Mouse (Mus musculus) CH12.LX (cell line): ENCODE measurements around the gene Alox12e. TPM values are rescaled to one million over a fixed set of nuclear protein-coding genes. Genes with fewer than 3 reads are reported as not detected.

ENCODE experiments used
- DNase-seq: peaks from one replicate; pipeline ENCODE4 v3.0.0-alpha.2; 2013; ENCODE audit errors: extremely low read depth
- H3K27ac ChIP-seq: 2 replicates; pipeline ENCODE4 v1.5.1; 2012; ENCODE audit warnings: low read depth, mild to moderate bottlenecking, control low read depth, moderate library complexity; ENCODE audit not compliant: insufficient read depth
- H3K27me3 ChIP-seq: replicated peaks from 2 replicates; pipeline ENCODE3; 2012; ENCODE audit warnings: inconsistent platforms
- H3K36me3 ChIP-seq, 2 experiments: replicated peaks in 1 of 2; 2 replicates each; pipeline versions ENCODE3 to v1.6.1; 2012; ENCODE audit warnings: inconsistent platforms in 1 of 2, low read length in 1 of 2, mild to moderate bottlenecking in 1 of 2, mixed read lengths in 1 of 2, moderate library complexity in 1 of 2; ENCODE audit not compliant: control insufficient read depth in 1 of 2, insufficient read depth in 1 of 2
- H3K4me1 ChIP-seq, 2 experiments: 2 replicates each; pipeline ENCODE4 v1.6.1; 2012; ENCODE audit warnings: inconsistent platforms in 1 of 2, moderate library complexity in 1 of 2; ENCODE audit not compliant: insufficient read depth in 2 of 2, control insufficient read depth in 1 of 2
- H3K4me2 ChIP-seq: 2 replicates; pipeline ENCODE4 v1.6.1; 2012; ENCODE audit warnings: low read depth, mild to moderate bottlenecking, control low read depth; ENCODE audit not compliant: poor library complexity, insufficient read depth, severe bottlenecking
- H3K4me3 ChIP-seq, 3 experiments: fragments of 150-350 bp in 1 of 3; sonication (generic) in 1 of 3; replicated peaks in 1 of 3; 2 replicates each; pipeline versions ENCODE3 to v1.5.1; 2011 to 2012; ENCODE audit warnings: low read depth in 2 of 3, low read length in 2 of 3, mild to moderate bottlenecking in 2 of 3, moderate library complexity in 2 of 3, control low read depth in 1 of 3, improper control_type of control experiment in 1 of 3, inconsistent platforms in 1 of 3, mixed read lengths in 1 of 3; ENCODE audit not compliant: poor library complexity in 1 of 3
- H3K79me2 ChIP-seq: replicated peaks from 2 replicates; pipeline ENCODE4 v1.6.1; 2012; ENCODE audit warnings: mild to moderate bottlenecking, moderate library complexity; ENCODE audit not compliant: control insufficient read depth, poor library complexity, insufficient read depth, severe bottlenecking; ENCODE audit errors: extremely low read depth
- H3K9ac ChIP-seq: 2 replicates; pipeline ENCODE4 v1.6.1; 2012; ENCODE audit warnings: low read depth, mild to moderate bottlenecking, control low read depth, moderate library complexity; ENCODE audit not compliant: insufficient read depth
- H3K9me3 ChIP-seq: replicated peaks from 2 replicates; pipeline ENCODE3; 2012; ENCODE audit warnings: low read length, inconsistent platforms, mixed read lengths
- CHD2 ChIP-seq: IDR thresholded peaks from 2 replicates; pipeline ENCODE4 v1.6.1; 2011; ENCODE audit warnings: low read length, improper control_type of control experiment
- CTCF ChIP-seq, 2 experiments: IDR thresholded peaks in 1 of 2; conservative IDR thresholded peaks in 1 of 2; 2 replicates each; pipeline ENCODE4 v1.5.1; 2011 to 2012; ENCODE audit warnings: low read depth in 2 of 2, low read length in 2 of 2, improper control_type of control experiment in 1 of 2, inconsistent platforms in 1 of 2, mild to moderate bottlenecking in 1 of 2, moderate library complexity in 1 of 2
- E2F4 ChIP-seq: IDR thresholded peaks from 2 replicates; pipeline ENCODE4 v1.6.1; 2011; ENCODE audit warnings: low read depth, low read length, improper control_type of control experiment; ENCODE audit not compliant: insufficient replicate concordance
- GABPA ChIP-seq: IDR thresholded peaks from 2 replicates; pipeline ENCODE4 v1.6.1; 2012; ENCODE audit warnings: low read depth, low read length, improper control_type of control experiment, inconsistent platforms; ENCODE audit not compliant: insufficient replicate concordance
- HCFC1 ChIP-seq: IDR thresholded peaks from 2 replicates; pipeline ENCODE4 v1.6.1; 2012; ENCODE audit warnings: low read depth, mild to moderate bottlenecking, inconsistent platforms, low read length, improper control_type of control experiment
- KAT2A ChIP-seq: IDR thresholded peaks from 2 replicates; pipeline ENCODE4 v1.6.1; 2012; ENCODE audit warnings: low read length, improper control_type of control experiment, inconsistent platforms; ENCODE audit not compliant: insufficient replicate concordance
- MXI1 ChIP-seq: IDR thresholded peaks from 2 replicates; pipeline ENCODE4 v1.6.1; 2011; ENCODE audit warnings: mild to moderate bottlenecking, low read depth, low read length, improper control_type of control experiment
- MYC ChIP-seq: IDR thresholded peaks from 2 replicates; pipeline ENCODE4 v1.6.1; 2011; ENCODE audit warnings: low read depth, mild to moderate bottlenecking, improper control_type of control experiment, low read length
- NRF1 ChIP-seq: IDR thresholded peaks from 2 replicates; pipeline ENCODE4 v1.6.1; 2014; ENCODE audit warnings: low read depth, mild to moderate bottlenecking, inconsistent platforms, low read length, improper control_type of control experiment, moderate library complexity
- PAX5 ChIP-seq: IDR thresholded peaks from 2 replicates; pipeline ENCODE4 v1.6.1; 2012; ENCODE audit warnings: low read length, inconsistent platforms, mixed read lengths
- POLR2A ChIP-seq: IDR thresholded peaks from 2 replicates; pipeline ENCODE4 v1.6.1; 2011; ENCODE audit warnings: low read depth, mild to moderate bottlenecking, improper control_type of control experiment, low read length
- POLR2AphosphoS2 ChIP-seq: IDR thresholded peaks from 2 replicates; pipeline ENCODE4 v1.6.1; 2011; ENCODE audit warnings: low read depth, low read length, improper control_type of control experiment
- RAD21 ChIP-seq: IDR thresholded peaks from 2 replicates; pipeline ENCODE4 v1.6.1; 2011; ENCODE audit warnings: low read depth, mild to moderate bottlenecking, low read length, improper control_type of control experiment, moderate library complexity
- RCOR1 ChIP-seq: conservative IDR thresholded peaks from 2 replicates; pipeline ENCODE4 v1.6.1; 2012; ENCODE audit warnings: low read depth, mild to moderate bottlenecking, inconsistent platforms, low read length, improper control_type of control experiment
- SMC3 ChIP-seq: IDR thresholded peaks from 2 replicates; pipeline ENCODE4 v1.6.1; 2011; ENCODE audit warnings: low read depth, low read length, improper control_type of control experiment
- TCF12 ChIP-seq: IDR thresholded peaks from 2 replicates; pipeline ENCODE4 v1.6.1; 2014; ENCODE audit warnings: low read depth, mild to moderate bottlenecking, inconsistent platforms, low read length, improper control_type of control experiment
- USF1 ChIP-seq: IDR thresholded peaks from 2 replicates; pipeline ENCODE4 v1.6.1; 2014; ENCODE audit warnings: low read depth, mild to moderate bottlenecking, inconsistent platforms, low read length, improper control_type of control experiment
- USF2 ChIP-seq: conservative IDR thresholded peaks from 2 replicates; pipeline ENCODE4 v1.6.1; 2011; ENCODE audit warnings: low read depth, low read length, improper control_type of control experiment
- ZC3H11A ChIP-seq: IDR thresholded peaks from 2 replicates; pipeline ENCODE4 v1.6.1; 2012; ENCODE audit warnings: low read depth, mild to moderate bottlenecking, inconsistent platforms, low read length, improper control_type of control experiment
- ZMIZ1 ChIP-seq: IDR thresholded peaks from 2 replicates; pipeline ENCODE4 v1.6.1; 2012; ENCODE audit warnings: low read depth, mild to moderate bottlenecking, inconsistent platforms, low read length, improper control_type of control experiment
- ZNF384 ChIP-seq: IDR thresholded peaks from 2 replicates; pipeline ENCODE4 v1.6.1; 2012; ENCODE audit warnings: low read depth, low read length, improper control_type of control experiment, inconsistent platforms
- dilution Hi-C: fragments of 300-500 bp; cut with MboI; formaldehyde crosslinking; loops from 2 replicates; pipeline ENCODE4 v1.14.3; 2020; ENCODE audit warnings: low sequenced_read_pairs; ENCODE audit not compliant: extremely low pct_unique_long_range_greater_than_20kb, extremely low pct_ligation_motif_present
- in situ Hi-C: fragments of 300-500 bp; cut with MboI; formaldehyde crosslinking; loops from 3 replicates; pipeline ENCODE4 v1.14.3; 2019; ENCODE audit warnings: low sequenced_read_pairs, low pct_ligation_motif_present, low pct_unique_long_range_greater_than_20kb, mixed read lengths
- polyA plus RNA-seq: library from polyadenylated mRNA; unstranded; fragments of >175 nt; gene quantifications from 2 replicates; pipeline ENCODE4 v1.2.1, GENCODE M21; 2012; ENCODE audit warnings: low read depth; ENCODE audit not compliant: insufficient read length
- total RNA-seq, 2 experiments: library from RNA; depleted of rRNA; stranded (reverse); fragments of 300-350 nt in 1 of 2; fragments of >200 nt in 1 of 2; gene quantifications; 2 replicates each; pipeline ENCODE4 v1.2.3; 2012 to 2014

Gene Alox12e
- total and polyA plus RNA-seq, 3 experiments: 0.21 TPM; not detected in 2

DNA sequence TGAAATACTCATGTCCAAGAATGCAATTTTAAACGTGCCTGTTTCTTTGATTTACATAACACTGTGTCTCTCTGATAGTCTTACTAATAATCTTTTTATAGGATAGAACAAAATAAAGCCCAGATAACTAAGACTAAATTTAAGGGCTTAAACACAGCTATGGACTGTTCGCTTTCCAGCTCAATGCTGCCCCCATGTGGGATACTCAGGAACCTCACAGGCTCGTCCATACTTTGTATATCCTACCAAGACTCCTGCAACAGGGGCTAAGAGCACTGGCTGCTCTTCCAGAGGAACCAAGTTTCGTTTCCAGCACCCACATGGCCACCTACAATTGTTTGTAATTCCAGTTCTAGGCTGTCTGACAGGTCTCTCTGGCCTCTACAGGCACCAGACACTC is 12.0 kb upstream of the Alox12e start:
- peaks cover 0 to 6% of the 10 kb centered on the region in 2 experiments; a peak in 1 of 4 replicates for H3K4me1 ChIP-seq
- H3K9me3 ChIP-seq: no peaks in the 10 kb centered on the region
- H3K79me2 ChIP-seq: no peaks in the 10 kb centered on the region
- peaks cover 63% of the 10 kb centered on the region for H3K27me3 ChIP-seq
- in situ Hi-C loops: no loop called here
- H3K9ac ChIP-seq: no peak overlapping the region
- no peak overlapping the region for H3K4me3 ChIP-seq
- dilution Hi-C loops: no loop called here
- H3K4me2 ChIP-seq: no peak overlapping the region
- H3K36me3 ChIP-seq: no peaks in the 10 kb centered on the region
- DNase-seq: peak; percentile 66
- no peak overlapping the region for H3K27ac ChIP-seq
- TF ChIP-seq NRF1: no peak
- no peak for TF ChIP-seq CHD2
- no peak for TF ChIP-seq USF2
- no peak for TF ChIP-seq GABPA
- no peak for TF ChIP-seq TCF12
- TF ChIP-seq E2F4: 0 out of 2 replicates have a peak, but pooled peaks have one; percentile 36
- TF ChIP-seq ZC3H11A: 0 out of 2 replicates have a peak, but pooled peaks have one; percentile 1
- TF ChIP-seq USF1: no peak
- no peak for TF ChIP-seq POLR2A
- no peak for TF ChIP-seq PAX5
- TF ChIP-seq RCOR1: no peak
- peak; percentile 78 for TF ChIP-seq SMC3
- TF ChIP-seq POLR2AphosphoS2: no peak
- no peak for TF ChIP-seq ZMIZ1
- TF ChIP-seq CTCF (conservative IDR thresholded peaks at IDR 0.05 in 1 of 2, IDR thresholded peaks at IDR 0.05 in 1 of 2; ENCODE audit: low read depth in 2 of 2, low read length in 2 of 2): peak; percentile 88 to 92
- no peak for TF ChIP-seq MYC
- TF ChIP-seq HCFC1: no peak
- TF ChIP-seq ZNF384: no peak
- peak; percentile 84 for TF ChIP-seq RAD21
- TF ChIP-seq, all 38 proteins: peak for 5

DNA sequence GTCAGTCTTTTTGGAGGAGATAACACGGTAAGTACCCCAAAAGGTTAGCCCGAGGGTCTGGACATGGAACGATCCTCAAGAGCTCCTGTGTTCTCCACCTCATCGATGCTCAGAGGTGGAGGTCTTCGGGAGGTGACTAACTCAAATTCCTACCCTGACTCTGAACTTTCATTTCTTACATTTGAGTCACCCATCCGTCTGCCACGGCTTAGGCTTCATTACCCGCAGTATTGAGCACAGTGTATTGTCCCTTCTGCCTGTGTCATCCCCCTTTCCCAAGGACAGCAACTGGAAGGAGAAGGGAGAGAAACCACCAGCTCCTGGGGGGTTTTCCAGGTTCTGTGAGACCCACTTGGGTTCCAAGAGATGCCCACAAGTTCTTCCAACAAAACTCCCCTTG is 2.3 kb upstream of the Alox12e start:
- Histone ChIP-seq H3K9me3 (no peaks in the 10 kb centered on the region), H3K36me3 (no peaks in the 10 kb centered on the region), H3K27me3 (peaks cover 79% of the 10 kb centered on the region), H3K9ac (no peak overlapping the region), H3K79me2 (no peaks in the 10 kb centered on the region), H3K4me2 (no peak overlapping the region), H3K4me3 (no peak overlapping the region), H3K4me1 (no peaks in the 10 kb centered on the region; a peak in 1 of 4 replicates), H3K27ac (no peak overlapping the region)
- dilution Hi-C loops (no loop called here), in situ Hi-C loops (loop anchor here (10.0 kb wide), 1 partner anchor 180 kb away; the partner anchor contains the start of gene Tm4sf5)
- no peak for DNase-seq
- TF ChIP-seq CHD2 (no peak), KAT2A (no peak), ZMIZ1 (no peak), ZNF384 (no peak), RAD21 (no peak), PAX5 (no peak), POLR2A (no peak), MXI1 (no peak), ZC3H11A (no peak)
